Mouse (Mus musculus) G1E (cell line): Measurements from ENCODE around the gene Pank4. TPM values are rescaled to one million over a fixed set of nuclear protein-coding genes. Genes with fewer than 3 reads are reported as not detected.

Experiments
- ATAC-seq: 2 replicates; pipeline ENCODE4 v1.8.0; 2016; ENCODE audit warnings: mild to moderate bottlenecking; ENCODE audit not compliant: insufficient number of reproducible peaks, poor library complexity, low FRiP score, severe bottlenecking; ENCODE audit errors: extremely low read depth
- DNase-seq: peaks from one replicate; pipeline ENCODE4 v3.0.0; 2012; ENCODE audit warnings: low spot score
- H3K27me3 ChIP-seq: 2 replicates; pipeline ENCODE4 v1.6.1; 2012; ENCODE audit warnings: mild to moderate bottlenecking, low read length, inconsistent platforms; ENCODE audit not compliant: insufficient read depth
- H3K36me3 ChIP-seq: replicated peaks from 2 replicates; pipeline ENCODE3; 2012; ENCODE audit warnings: mild to moderate bottlenecking, inconsistent platforms
- H3K4me1 ChIP-seq: 2 replicates; pipeline ENCODE4 v1.6.1; 2012; ENCODE audit warnings: low read depth, low read length, inconsistent platforms, mixed read lengths; ENCODE audit not compliant: insufficient read depth
- H3K4me3 ChIP-seq: 2 replicates; pipeline ENCODE4 v1.5.1; 2012; ENCODE audit warnings: low read depth, mild to moderate bottlenecking, inconsistent platforms, low read length, moderate library complexity, mixed read lengths
- H3K9me3 ChIP-seq: replicated peaks from 2 replicates; pipeline ENCODE4 v1.6.1; 2012; ENCODE audit warnings: inconsistent platforms
- CTCF ChIP-seq: IDR thresholded peaks from 2 replicates; pipeline ENCODE4 v1.5.1; 2012; ENCODE audit warnings: low read depth, low read length, inconsistent platforms, mixed read lengths
- GATA1 ChIP-seq: IDR thresholded peaks from 2 replicates; pipeline ENCODE4 v1.6.1; 2012; ENCODE audit warnings: borderline replicate concordance, low read length, inconsistent platforms, mixed read lengths
- GATA2 ChIP-seq: IDR thresholded peaks from 2 replicates; pipeline ENCODE4 v1.6.1; 2012; ENCODE audit warnings: low read depth, low read length, inconsistent platforms, borderline replicate concordance
- POLR2AphosphoS5 ChIP-seq: IDR thresholded peaks from 2 replicates; pipeline ENCODE4 v1.6.1; 2012; ENCODE audit warnings: low read depth, low read length, inconsistent platforms; ENCODE audit not compliant: insufficient replicate concordance
- TAL1 ChIP-seq: conservative IDR thresholded peaks from 2 replicates; pipeline ENCODE4 v1.6.1; 2012; ENCODE audit warnings: low read depth, low read length, inconsistent platforms, mixed read lengths
- polyA plus RNA-seq: library from polyadenylated mRNA; stranded (reverse); fragments of >175 nt; gene quantifications from 2 replicates; pipeline ENCODE4 v1.2.3, GENCODE M21; 2012
- total RNA-seq, 2 experiments: library from RNA; stranded (forward) in 1 of 2; stranded (reverse) in 1 of 2; fragments of 200-1000 nt in 1 of 2; fragments of >200 nt in 1 of 2; fragmentation: Nextera tagmentation in 1 of 2; gene quantifications; 2 replicates each; pipeline ENCODE4 v1.2.3; 2014 to 2017

The Pank4 gene
- total and polyA plus RNA-seq, 3 experiments, result 34.2 to 41.6 (median 39.3) TPM

DNA sequence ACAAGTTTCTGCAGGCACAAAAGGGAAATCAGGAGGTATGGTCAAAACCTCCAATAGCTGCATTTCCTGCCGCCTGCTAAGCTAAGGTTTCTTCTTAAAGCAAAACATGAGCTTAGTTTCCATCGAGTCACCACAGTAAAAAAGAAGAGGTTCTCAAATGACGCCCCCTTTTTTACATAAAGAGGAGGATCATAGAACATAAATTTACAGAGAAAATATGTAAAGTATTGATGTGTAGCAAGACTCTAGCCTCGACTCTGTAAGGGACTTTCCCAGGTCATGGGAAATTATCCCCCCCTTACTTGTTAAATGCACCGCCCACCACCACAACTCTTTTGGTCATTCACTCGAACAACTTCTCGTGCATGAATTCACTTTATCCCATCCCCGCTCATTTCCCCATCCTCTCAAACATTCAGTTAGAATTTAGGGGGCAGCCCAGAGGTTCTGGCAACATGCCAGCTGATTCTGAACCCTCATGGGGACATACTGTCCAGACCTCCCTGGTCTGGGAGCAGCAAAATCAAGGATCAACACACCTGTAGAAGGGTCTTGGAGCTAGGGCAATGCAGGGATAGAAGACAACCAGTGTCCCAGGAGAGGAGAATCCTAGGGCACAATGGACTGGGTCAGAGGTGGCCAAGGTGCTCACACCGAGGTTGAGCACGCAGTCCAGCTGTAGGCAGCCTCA lies 21.1 kb upstream of the Pank4 start:
- ATAC-seq (peak; percentile 23; the same call in 1 of the 2 replicates), DNase-seq (no peak)
- peaks cover 46% of the 10 kb centered on the region for H3K4me1 ChIP-seq
- H3K36me3 ChIP-seq, result no peaks in the 10 kb centered on the region
- H3K4me3 ChIP-seq, result no peak overlapping the region
- peaks cover 25% of the 10 kb centered on the region for H3K27me3 ChIP-seq
- no peaks in the 10 kb centered on the region for H3K9me3 ChIP-seq
- TF ChIP-seq POLR2AphosphoS5 (no peak), GATA1 (no peak), CTCF (no peak), TAL1 (no peak), GATA2 (no peak)

DNA sequence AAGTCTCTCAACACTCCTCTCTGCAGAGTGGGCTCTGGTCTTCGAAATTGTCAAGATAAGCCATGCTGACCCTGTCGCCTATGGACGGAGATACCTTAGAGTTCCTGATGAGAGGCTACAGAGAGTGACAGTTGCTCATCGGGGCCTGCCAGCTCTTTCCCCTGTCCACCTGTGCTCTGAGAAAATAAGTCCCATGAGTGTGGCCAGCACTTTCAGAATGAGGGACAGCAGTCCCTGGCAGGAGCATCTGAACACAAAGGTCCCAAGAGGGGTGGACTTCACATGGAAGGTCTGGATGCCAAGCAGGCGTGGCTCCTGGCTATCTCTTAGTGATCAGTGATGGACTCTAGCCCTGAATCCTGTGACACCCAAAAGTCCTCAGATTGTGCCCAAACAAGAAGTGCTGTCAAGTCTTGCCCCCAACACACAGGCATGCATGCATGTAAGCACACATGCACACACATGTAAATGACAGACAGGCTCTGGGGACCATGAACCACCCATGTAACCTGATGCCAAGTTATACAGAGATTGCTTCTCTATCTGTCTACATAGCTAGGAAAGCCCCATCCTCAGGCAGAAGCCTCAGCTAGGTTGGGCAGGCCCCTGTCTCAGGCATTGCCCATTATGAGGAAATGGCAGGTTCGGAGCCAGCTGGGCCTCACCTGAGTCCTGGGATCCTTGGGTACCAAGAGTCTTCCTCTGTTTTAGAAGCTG lies 20.4 kb upstream of the Pank4 start:
- H3K9me3 ChIP-seq, result no peaks in the 10 kb centered on the region
- ATAC-seq (no peak), DNase-seq (no peak)
- peaks cover 29% of the 10 kb centered on the region for H3K27me3 ChIP-seq
- peaks cover 49% of the 10 kb centered on the region for H3K4me1 ChIP-seq
- H3K4me3 ChIP-seq, result no peak overlapping the region
- TF ChIP-seq GATA1 (no peak), POLR2AphosphoS5 (peak; percentile 91; the same call in 1 of the 2 replicates), CTCF (no peak)
- H3K36me3 ChIP-seq, result no peaks in the 10 kb centered on the region

DNA sequence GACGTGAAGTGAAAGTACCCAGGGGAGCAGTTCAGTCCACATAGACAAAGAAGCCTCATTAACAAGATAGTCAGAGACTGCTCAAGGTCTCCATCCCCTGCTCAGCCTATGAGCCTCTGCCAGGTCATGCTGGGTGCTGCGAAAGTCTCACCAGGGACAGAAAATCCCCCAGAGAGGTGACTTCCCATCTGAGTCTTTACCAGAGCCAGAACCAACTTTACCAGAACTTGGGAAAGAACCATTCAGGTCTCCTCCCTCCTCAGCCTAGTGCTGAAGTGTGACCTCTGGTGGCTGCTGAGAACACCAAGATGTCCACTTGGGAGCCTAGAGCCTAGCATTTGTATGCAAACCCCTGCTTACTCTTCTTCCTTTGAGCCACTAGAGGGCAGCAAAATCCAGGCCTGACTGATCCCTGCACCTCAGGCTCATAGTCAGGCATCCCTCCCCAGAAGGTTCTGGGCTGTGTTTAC lies 19.8 kb upstream of the Pank4 start:
- peak; percentile 88 for ATAC-seq
- Histone ChIP-seq H3K4me1 (peaks cover 50% of the 10 kb centered on the region), H3K27me3 (peaks cover 35% of the 10 kb centered on the region), H3K4me3 (no peak overlapping the region), H3K9me3 (no peaks in the 10 kb centered on the region), H3K36me3 (no peaks in the 10 kb centered on the region)
- TF ChIP-seq CTCF (peak; percentile 96), GATA1 (no peak), POLR2AphosphoS5 (no peak), GATA2 (no peak), TAL1 (no peak)
- peak; percentile 76 for DNase-seq

DNA sequence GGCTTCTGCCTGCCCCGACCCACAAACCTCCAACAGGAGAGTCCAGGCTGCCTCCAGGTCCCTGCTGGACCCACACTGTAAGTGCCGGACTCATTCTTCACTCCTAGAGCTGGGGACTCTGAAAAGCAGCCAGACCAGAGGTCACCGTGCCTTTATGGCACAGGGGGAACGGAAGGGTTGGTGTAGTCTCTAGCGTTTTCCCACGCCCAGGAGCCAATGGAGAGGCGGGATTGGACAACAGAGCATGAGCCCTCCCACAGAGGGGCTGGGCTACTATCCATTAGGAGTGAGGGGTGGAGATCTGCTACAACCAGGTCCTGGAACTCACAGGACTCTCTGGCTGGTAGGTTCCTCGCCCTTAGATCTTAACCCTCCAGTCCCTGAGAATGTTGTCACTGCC lies 17.6 kb upstream of the Pank4 start:
- TF ChIP-seq TAL1 (no peak), GATA2 (no peak), GATA1 (no peak), CTCF (no peak), POLR2AphosphoS5 (no peak)
- Histone ChIP-seq H3K9me3 (no peaks in the 10 kb centered on the region), H3K27me3 (peaks cover 52% of the 10 kb centered on the region), H3K4me3 (no peak overlapping the region), H3K4me1 (peaks cover 39% of the 10 kb centered on the region), H3K36me3 (no peaks in the 10 kb centered on the region)
- DNase-seq (no peak), ATAC-seq (no peak)

DNA sequence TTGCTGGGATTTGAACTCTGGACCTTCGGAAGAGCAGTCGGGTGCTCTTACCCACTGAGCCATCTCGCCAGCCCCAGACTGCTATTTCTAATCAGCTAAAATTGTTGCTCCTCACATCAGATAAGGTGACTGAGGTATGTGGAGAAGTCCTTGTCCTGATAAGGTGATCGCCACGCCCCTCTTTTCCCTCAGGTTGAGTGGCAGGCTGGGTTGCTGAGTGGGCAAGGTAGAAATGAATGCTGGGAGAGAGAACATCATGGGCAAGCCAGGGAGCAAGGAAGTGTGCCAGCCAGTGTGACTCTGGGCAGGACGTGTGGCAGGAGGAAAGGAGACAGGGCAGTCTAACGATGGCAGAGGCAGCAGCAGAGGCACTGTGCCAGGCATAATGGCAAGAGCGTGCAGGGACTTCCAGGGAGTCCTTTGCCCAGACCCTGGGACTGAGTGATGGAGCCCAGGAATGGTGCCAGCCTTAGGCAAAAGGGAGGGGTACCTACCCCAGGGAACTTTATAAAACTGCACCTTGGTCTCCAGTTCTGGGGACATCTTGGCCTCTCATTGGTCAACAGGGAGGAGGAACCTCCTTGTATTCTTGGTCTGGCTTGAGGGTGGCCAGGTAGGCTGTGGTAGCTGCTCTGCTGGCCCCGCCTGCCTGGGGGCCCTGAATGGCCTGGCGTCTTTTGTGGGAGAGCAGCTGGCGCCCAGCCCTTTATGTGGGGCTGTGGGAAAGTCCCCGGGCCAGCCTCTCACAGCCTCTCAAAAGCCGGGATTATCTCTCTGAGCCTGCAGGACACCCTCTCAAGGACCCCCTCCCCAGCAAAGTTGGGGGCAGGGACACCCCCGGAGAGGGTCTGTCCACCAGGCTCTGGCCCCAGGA lies 15.6 kb upstream of the Pank4 start:
- Histone ChIP-seq H3K9me3 (no peaks in the 10 kb centered on the region), H3K36me3 (no peaks in the 10 kb centered on the region), H3K4me3 (peak overlapping the region; percentile 33; the same call in 1 of the 2 replicates), H3K27me3 (peaks cover 72% of the 10 kb centered on the region), H3K4me1 (peaks cover 33% of the 10 kb centered on the region)
- no peak for ATAC-seq
- TF ChIP-seq TAL1 (no peak), CTCF (no peak), POLR2AphosphoS5 (no peak), GATA1 (no peak), GATA2 (no peak)
- no peak for DNase-seq
